16 mouse cellular contexts compared by ENCODE assay signal in genomic region chr15:62952487-62953214, GRCm38 (mm10).
DNase-seq lines count a peak whose midpoint lies in the region; ATAC-seq lines count a peak whose summit lies in the region.
"Had no signal": no experiment of that assay in that cellular context is flagged by ENCODE, and none has a peak within 500 bp of the region (broad histone marks: within the 10 kb centered on the region; RNA-seq: fewer than 3 reads in every experiment).

No protein-coding gene starts in this region.

- H3K27ac ChIP-seq in forebrain, embryonic 16.5 days (ENCODE audit: low read length): peak overlapping the region; percentile 13; the same call in 1 of the 2 replicates
- H3K27ac ChIP-seq in forebrain, embryonic 10.5 days: no peak overlapping the region
- H3K27ac ChIP-seq in kidney, embryonic 16.5 days (ENCODE audit: low read length): peak overlapping the region; percentile 46; the same call in 1 of the 2 replicates
- peak overlapping the region; percentile 61 for H3K27ac ChIP-seq in embryonic facial prominence, embryonic 13.5 days
- no peak overlapping the region for H3K27ac ChIP-seq in midbrain, embryonic 14.5 days (replicated peaks; ENCODE audit: low read depth, low read length)
- H3K27ac ChIP-seq: liver, embryonic 14.5 days; macrophage had no signal

- ATAC-seq in forebrain, embryonic 16.5 days: 0 out of 2 replicates have a peak, but pooled peaks have one; percentile 51
- no peak for ATAC-seq in kidney, embryonic 16.5 days (ENCODE audit: low FRiP score, low TSS enrichment)
- ATAC-seq in embryonic facial prominence, embryonic 13.5 days (ENCODE audit: insufficient number of reproducible peaks, insufficient read depth, low FRiP score, low TSS enrichment, low read depth): no peak
- ATAC-seq in midbrain, embryonic 14.5 days (ENCODE audit: low FRiP score, low TSS enrichment): no peak

- H3K4me2 ChIP-seq in forebrain, embryonic 16.5 days (ENCODE audit: low read length): no peak overlapping the region
- H3K4me2 ChIP-seq in kidney, embryonic 16.5 days (replicated peaks; ENCODE audit: low read depth, low read length): no peak overlapping the region
- H3K4me2 ChIP-seq in embryonic facial prominence, embryonic 13.5 days: no peak overlapping the region
- H3K4me2 ChIP-seq in midbrain, embryonic 14.5 days (ENCODE audit: low read length): no peak overlapping the region

- H3K27me3 ChIP-seq in forebrain, embryonic 16.5 days (replicated peaks; ENCODE audit: control insufficient read depth, insufficient read depth, low read length): no peaks in the 10 kb centered on the region
- no peaks in the 10 kb centered on the region for H3K27me3 ChIP-seq in forebrain, embryonic 10.5 days (ENCODE audit: poor library complexity, severe bottlenecking)
- no peaks in the 10 kb centered on the region for H3K27me3 ChIP-seq in kidney, embryonic 16.5 days (ENCODE audit: insufficient read depth, low read length)
- no peaks in the 10 kb centered on the region for H3K27me3 ChIP-seq in embryonic facial prominence, embryonic 13.5 days
- no peaks in the 10 kb centered on the region for H3K27me3 ChIP-seq in midbrain, embryonic 14.5 days (ENCODE audit: control insufficient read depth, insufficient read depth, low read length)

- peaks cover 3% of the 10 kb centered on the region; the same call in 1 of the 2 replicates for H3K4me1 ChIP-seq in forebrain, embryonic 16.5 days (replicated peaks; ENCODE audit: control insufficient read depth, insufficient read depth, low read length)
- no peaks in the 10 kb centered on the region; the same call in 1 of the 2 replicates for H3K4me1 ChIP-seq in forebrain, embryonic 10.5 days
- H3K4me1 ChIP-seq in kidney, embryonic 16.5 days (ENCODE audit: insufficient read depth, low read length): peaks cover 11% of the 10 kb centered on the region; the same call in 1 of the 2 replicates
- peaks cover 28% of the 10 kb centered on the region for H3K4me1 ChIP-seq in embryonic facial prominence, embryonic 13.5 days
- H3K4me1 ChIP-seq in midbrain, embryonic 14.5 days (ENCODE audit: control insufficient read depth, insufficient read depth, low read length): peaks cover 7% of the 10 kb centered on the region; the same call in 1 of the 2 replicates

- DNase-seq in forebrain, embryonic 10.5 days (ENCODE audit: extremely low spot score, low spot score): no peak
- no peak for DNase-seq in kidney, adult 9 months
- DNase-seq in midbrain, embryonic 14.5 days: peak; percentile 57
- DNase-seq in gastrocnemius, postnatal 14 days: no peak
- DNase-seq in right cerebral cortex, adult 2 months (ENCODE audit: low spot score in 2 of 2): no peak
- DNase-seq: adrenal gland, adult 8-10 months; cerebellum, postnatal 36 days; gastrocnemius, postnatal 10 days; thymus, postnatal 14 days had no signal

- H3K9ac ChIP-seq in forebrain, embryonic 16.5 days (replicated peaks; ENCODE audit: low read depth, low read length): no peak overlapping the region
- H3K9ac ChIP-seq in kidney, embryonic 16.5 days (replicated peaks; ENCODE audit: low read length): no peak overlapping the region
- no peak overlapping the region for H3K9ac ChIP-seq in embryonic facial prominence, embryonic 13.5 days
- no peak overlapping the region for H3K9ac ChIP-seq in midbrain, embryonic 14.5 days (replicated peaks; ENCODE audit: low read length)
- H3K9ac ChIP-seq: liver, embryonic 14.5 days had no signal

- H3K36me3 ChIP-seq in forebrain, embryonic 16.5 days (ENCODE audit: control insufficient read depth, insufficient read depth): no peaks in the 10 kb centered on the region
- H3K36me3 ChIP-seq in forebrain, embryonic 10.5 days (replicated peaks): no peaks in the 10 kb centered on the region
- no peaks in the 10 kb centered on the region for H3K36me3 ChIP-seq in kidney, embryonic 16.5 days (ENCODE audit: insufficient read depth, low read length)
- H3K36me3 ChIP-seq in embryonic facial prominence, embryonic 13.5 days: no peaks in the 10 kb centered on the region
- H3K36me3 ChIP-seq in midbrain, embryonic 14.5 days (ENCODE audit: control insufficient read depth, insufficient read depth, low read length): no peaks in the 10 kb centered on the region

- no peaks in the 10 kb centered on the region for H3K9me3 ChIP-seq in forebrain, embryonic 16.5 days (ENCODE audit: control insufficient read depth, low read length)
- no peaks in the 10 kb centered on the region for H3K9me3 ChIP-seq in forebrain, embryonic 10.5 days
- no peaks in the 10 kb centered on the region for H3K9me3 ChIP-seq in kidney, embryonic 16.5 days (ENCODE audit: low read length)
- H3K9me3 ChIP-seq in embryonic facial prominence, embryonic 13.5 days: no peaks in the 10 kb centered on the region
- no peaks in the 10 kb centered on the region for H3K9me3 ChIP-seq in midbrain, embryonic 14.5 days (ENCODE audit: control insufficient read depth, low read length)

- WGBS in forebrain, embryonic 16.5 days: 49% methylated on average over 5 of the region's 5 CpGs
- 64% methylated on average over 5 of the region's 5 CpGs for WGBS in forebrain, embryonic 10.5 days
- WGBS in kidney, embryonic 16.5 days: 74% methylated on average over 5 of the region's 5 CpGs
- WGBS in embryonic facial prominence, embryonic 13.5 days: 40% methylated on average over 5 of the region's 5 CpGs
- 21% methylated on average over 5 of the region's 5 CpGs for WGBS in midbrain, embryonic 14.5 days

- intact Hi-C loops in gastrocnemius, postnatal 14 days (cut with DNase I; ENCODE audit: low total_unique reads): no loop called here

- H3K4me3 ChIP-seq in forebrain, embryonic 16.5 days (replicated peaks; ENCODE audit: low read length): no peak overlapping the region
- H3K4me3 ChIP-seq in forebrain, embryonic 10.5 days: no peak overlapping the region
- no peak overlapping the region for H3K4me3 ChIP-seq in kidney, embryonic 16.5 days (ENCODE audit: low read length)
- no peak overlapping the region for H3K4me3 ChIP-seq in embryonic facial prominence, embryonic 13.5 days
- no peak overlapping the region for H3K4me3 ChIP-seq in midbrain, embryonic 14.5 days (replicated peaks; ENCODE audit: low read depth, low read length)
- H3K4me3 ChIP-seq: erythroblast, embryonic 14.5 days; myocyte had no signal

Comparison
In these comparisons a context has a peak if more than half of its experiments do, and no peak if none do; other contexts are left out.
1. H3K27ac ChIP-seq: peak in forebrain, embryonic 16.5 days (single experiment), kidney, embryonic 16.5 days (single experiment) and embryonic facial prominence, embryonic 13.5 days (single experiment); none in forebrain, embryonic 10.5 days (single experiment) and midbrain, embryonic 14.5 days (single experiment).